Mouse (Mus musculus): ENCODE measurements at regions not wholly inside any gene's neighbourhood (a gene's known extent, or its start where the extent isn't known, plus 50 kb on each side); places are given as distances from the start of the nearest gene placed in this dataset.
A peak's percentile ranks its signal among the peaks of the same experiment; 100 is the strongest.

- no peak for DNase-seq (ENCODE audit: low read depth)
Measured at GRCm38 (mm10) chr7:83476161-83476495, 108.6 kb upstream of the Tmc3 start.

- no peak for DNase-seq (ENCODE audit: low read depth)
Measured at GRCm38 (mm10) chr7:83476861-83477260, 107.9 kb upstream of the Tmc3 start.

- DNase-seq (ENCODE audit: low read depth) = no peak
Measured at GRCm38 (mm10) chr7:83477661-83478121, 107.0 kb upstream of the Tmc3 start.

- no peak for DNase-seq (ENCODE audit: low read depth)
Measured at GRCm38 (mm10) chr7:83481655-83482054, 103.1 kb upstream of the Tmc3 start.

GRCm38 (mm10) chr7:83482254-83482653, 102.5 kb upstream of the Tmc3 start:
- DNase-seq (ENCODE audit: low read depth) = no peak

- peak; percentile 9 for DNase-seq (ENCODE audit: low read depth)
Measured at GRCm38 (mm10) chr7:83482671-83483304, 101.9 kb upstream of the Tmc3 start.

GRCm38 (mm10) chr7:83486156-83486750, 98.5 kb upstream of the Tmc3 start:
- DNase-seq (ENCODE audit: low read depth) = no peak

GRCm38 (mm10) chr7:83489790-83490189, 94.9 kb upstream of the Tmc3 start:
- peak; percentile 16 for DNase-seq (ENCODE audit: low read depth)

- DNase-seq (ENCODE audit: low read depth) = no peak
Measured at GRCm38 (mm10) chr7:83504996-83505645, 79.6 kb upstream of the Tmc3 start.

- DNase-seq (ENCODE audit: low read depth) = no peak
Measured at GRCm38 (mm10) chr7:83516295-83516694, 68.4 kb upstream of the Tmc3 start.

GRCm38 (mm10) chr7:83521511-83521910, 63.2 kb upstream of the Tmc3 start:
- DNase-seq (ENCODE audit: low read depth) = no peak

Data from 416B (cell line).